Mouse (Mus musculus): ENCODE data around the gene Rbm47. TPM values are rescaled to one million over a fixed set of nuclear protein-coding genes. Genes with fewer than 3 reads are reported as not detected.

Gene Rbm47
- polyA plus RNA-seq, 1 experiment, result 24.9 TPM

GRCm38 (mm10) chr5:66112059-66112458 lies 60.9 kb downstream of the Rbm47 start:
- Histone ChIP-seq H3K27ac (ENCODE audit: control insufficient read depth, insufficient read depth, low read depth, low read length) (no peak overlapping the region), H3K4me3 (ENCODE audit: control insufficient read depth, low read depth, low read length) (no peak overlapping the region)
- TF ChIP-seq CTCF (IDR thresholded peaks at IDR 0.05; ENCODE audit: control insufficient read depth, insufficient read depth, insufficient replicate concordance, low read depth, low read length) (no peak), POLR2A (IDR thresholded peaks at IDR 0.05; ENCODE audit: control insufficient read depth, low read depth, low read length) (no peak)

GRCm38 (mm10) chr5:66106372-66106771 lies 66.5 kb downstream of the Rbm47 start:
- no peak for TF ChIP-seq POLR2A (IDR thresholded peaks at IDR 0.05; ENCODE audit: control insufficient read depth, low read depth, low read length)
- no peak for TF ChIP-seq CTCF (IDR thresholded peaks at IDR 0.05; ENCODE audit: control insufficient read depth, insufficient read depth, insufficient replicate concordance, low read depth, low read length)
- Histone ChIP-seq H3K27ac (ENCODE audit: control insufficient read depth, insufficient read depth, low read depth, low read length) (no peak overlapping the region), H3K4me3 (ENCODE audit: control insufficient read depth, low read depth, low read length) (no peak overlapping the region), H3K4me1 (ENCODE audit: control insufficient read depth, insufficient read depth, low read length) (no peaks in the 10 kb centered on the region; the same call in 1 of the 2 replicates), H3K36me3 (ENCODE audit: control insufficient read depth, insufficient read depth, low read length) (no peaks in the 10 kb centered on the region), H3K27me3 (ENCODE audit: control insufficient read depth, insufficient read depth, low read length) (no peaks in the 10 kb centered on the region)

More at GRCm38 (mm10) chr5:66112059-66112458, 60.9 kb downstream of the Rbm47 start:
- no peaks in the 10 kb centered on the region for H3K36me3 ChIP-seq (ENCODE audit: control insufficient read depth, insufficient read depth, low read length)
- H3K27me3 ChIP-seq (ENCODE audit: control insufficient read depth, insufficient read depth, low read length), result no peaks in the 10 kb centered on the region
- no peaks in the 10 kb centered on the region; the same call in 1 of the 2 replicates for H3K4me1 ChIP-seq (ENCODE audit: control insufficient read depth, insufficient read depth, low read length)

GRCm38 (mm10) chr5:66105946-66106345 lies 67.0 kb downstream of the Rbm47 start:
- H3K27me3 ChIP-seq (ENCODE audit: control insufficient read depth, insufficient read depth, low read length), result no peaks in the 10 kb centered on the region
- no peaks in the 10 kb centered on the region for H3K36me3 ChIP-seq (ENCODE audit: control insufficient read depth, insufficient read depth, low read length)
- TF ChIP-seq CTCF (IDR thresholded peaks at IDR 0.05; ENCODE audit: control insufficient read depth, insufficient read depth, insufficient replicate concordance, low read depth, low read length) (no peak), POLR2A (IDR thresholded peaks at IDR 0.05; ENCODE audit: control insufficient read depth, low read depth, low read length) (no peak)
- no peak overlapping the region for H3K4me3 ChIP-seq (ENCODE audit: control insufficient read depth, low read depth, low read length)
- no peaks in the 10 kb centered on the region; the same call in 1 of the 2 replicates for H3K4me1 ChIP-seq (ENCODE audit: control insufficient read depth, insufficient read depth, low read length)
- H3K27ac ChIP-seq (ENCODE audit: control insufficient read depth, insufficient read depth, low read depth, low read length), result no peak overlapping the region

GRCm38 (mm10) chr5:66105366-66105765 lies 67.6 kb downstream of the Rbm47 start:
- TF ChIP-seq POLR2A (IDR thresholded peaks at IDR 0.05; ENCODE audit: control insufficient read depth, low read depth, low read length) (no peak), CTCF (IDR thresholded peaks at IDR 0.05; ENCODE audit: control insufficient read depth, insufficient read depth, insufficient replicate concordance, low read depth, low read length) (no peak)
- Histone ChIP-seq H3K27me3 (ENCODE audit: control insufficient read depth, insufficient read depth, low read length) (no peaks in the 10 kb centered on the region), H3K27ac (ENCODE audit: control insufficient read depth, insufficient read depth, low read depth, low read length) (no peak overlapping the region), H3K4me3 (ENCODE audit: control insufficient read depth, low read depth, low read length) (no peak overlapping the region), H3K4me1 (ENCODE audit: control insufficient read depth, insufficient read depth, low read length) (no peaks in the 10 kb centered on the region), H3K36me3 (ENCODE audit: control insufficient read depth, insufficient read depth, low read length) (no peaks in the 10 kb centered on the region)

GRCm38 (mm10) chr5:66103386-66103785 lies 69.5 kb downstream of the Rbm47 start:
- no peak overlapping the region for H3K4me3 ChIP-seq (ENCODE audit: control insufficient read depth, low read depth, low read length)
- H3K27me3 ChIP-seq (ENCODE audit: control insufficient read depth, insufficient read depth, low read length), result no peaks in the 10 kb centered on the region
- TF ChIP-seq CTCF (IDR thresholded peaks at IDR 0.05; ENCODE audit: control insufficient read depth, insufficient read depth, insufficient replicate concordance, low read depth, low read length) (no peak), POLR2A (IDR thresholded peaks at IDR 0.05; ENCODE audit: control insufficient read depth, low read depth, low read length) (no peak)
- no peaks in the 10 kb centered on the region for H3K4me1 ChIP-seq (ENCODE audit: control insufficient read depth, insufficient read depth, low read length)
- no peaks in the 10 kb centered on the region for H3K36me3 ChIP-seq (ENCODE audit: control insufficient read depth, insufficient read depth, low read length)
- no peak overlapping the region for H3K27ac ChIP-seq (ENCODE audit: control insufficient read depth, insufficient read depth, low read depth, low read length)

GRCm38 (mm10) chr5:66102821-66103220 lies 70.1 kb downstream of the Rbm47 start:
- Histone ChIP-seq H3K27ac (ENCODE audit: control insufficient read depth, insufficient read depth, low read depth, low read length) (no peak overlapping the region), H3K36me3 (ENCODE audit: control insufficient read depth, insufficient read depth, low read length) (no peaks in the 10 kb centered on the region), H3K27me3 (ENCODE audit: control insufficient read depth, insufficient read depth, low read length) (no peaks in the 10 kb centered on the region), H3K4me3 (ENCODE audit: control insufficient read depth, low read depth, low read length) (no peak overlapping the region), H3K4me1 (ENCODE audit: control insufficient read depth, insufficient read depth, low read length) (no peaks in the 10 kb centered on the region)
- TF ChIP-seq CTCF (IDR thresholded peaks at IDR 0.05; ENCODE audit: control insufficient read depth, insufficient read depth, insufficient replicate concordance, low read depth, low read length), result no peak
- TF ChIP-seq POLR2A (IDR thresholded peaks at IDR 0.05; ENCODE audit: control insufficient read depth, low read depth, low read length), result no peak

GRCm38 (mm10) chr5:66101577-66101976 lies 71.3 kb downstream of the Rbm47 start:
- Histone ChIP-seq H3K36me3 (ENCODE audit: control insufficient read depth, insufficient read depth, low read length) (no peaks in the 10 kb centered on the region), H3K4me1 (ENCODE audit: control insufficient read depth, insufficient read depth, low read length) (no peaks in the 10 kb centered on the region), H3K4me3 (ENCODE audit: control insufficient read depth, low read depth, low read length) (no peak overlapping the region), H3K27me3 (ENCODE audit: control insufficient read depth, insufficient read depth, low read length) (no peaks in the 10 kb centered on the region), H3K27ac (ENCODE audit: control insufficient read depth, insufficient read depth, low read depth, low read length) (no peak overlapping the region)
- TF ChIP-seq POLR2A (IDR thresholded peaks at IDR 0.05; ENCODE audit: control insufficient read depth, low read depth, low read length) (no peak), CTCF (IDR thresholded peaks at IDR 0.05; ENCODE audit: control insufficient read depth, insufficient read depth, insufficient replicate concordance, low read depth, low read length) (peak; percentile 33; the same call in 1 of the 2 replicates)

GRCm38 (mm10) chr5:66100322-66100721 lies 72.6 kb downstream of the Rbm47 start:
- Histone ChIP-seq H3K4me1 (ENCODE audit: control insufficient read depth, insufficient read depth, low read length) (peaks cover 3% of the 10 kb centered on the region; the same call in 1 of the 2 replicates), H3K36me3 (ENCODE audit: control insufficient read depth, insufficient read depth, low read length) (no peaks in the 10 kb centered on the region), H3K4me3 (ENCODE audit: control insufficient read depth, low read depth, low read length) (no peak overlapping the region), H3K27ac (ENCODE audit: control insufficient read depth, insufficient read depth, low read depth, low read length) (no peak overlapping the region), H3K27me3 (ENCODE audit: control insufficient read depth, insufficient read depth, low read length) (no peaks in the 10 kb centered on the region)
- TF ChIP-seq POLR2A (IDR thresholded peaks at IDR 0.05; ENCODE audit: control insufficient read depth, low read depth, low read length) (no peak), CTCF (IDR thresholded peaks at IDR 0.05; ENCODE audit: control insufficient read depth, insufficient read depth, insufficient replicate concordance, low read depth, low read length) (no peak)
